Mouse (Mus musculus) thymus, postnatal 14 days (tissue): ENCODE results near the gene She.

Experiments
- DNase-seq: peaks from one replicate; pipeline ENCODE4 v3.0.0; 2021

She gene

GRCm38 (mm10) chr3:89887582-89888230, 56.5 kb downstream of the She start:
- DNase-seq, result no peak

- DNase-seq, result no peak
Measured at GRCm38 (mm10) chr3:89889841-89890430, 58.8 kb downstream of the She start.

- DNase-seq, result no peak
Measured at GRCm38 (mm10) chr3:89891696-89892095, 60.5 kb downstream of the She start.

GRCm38 (mm10) chr3:89892517-89893106, 61.4 kb downstream of the She start:
- no peak for DNase-seq

- DNase-seq, result no peak
Measured at GRCm38 (mm10) chr3:89896571-89896970, 65.4 kb downstream of the She start.

- DNase-seq, result no peak
Measured at GRCm38 (mm10) chr3:89897204-89897796, 66.1 kb downstream of the She start.

- no peak for DNase-seq
Measured at GRCm38 (mm10) chr3:89898011-89898410, 66.8 kb downstream of the She start.

- no peak for DNase-seq
Measured at GRCm38 (mm10) chr3:89898870-89899510, 67.8 kb downstream of the She start.

GRCm38 (mm10) chr3:89899511-89899908, 68.3 kb downstream of the She start:
- DNase-seq, result no peak

GRCm38 (mm10) chr3:89907846-89908245, 76.7 kb downstream of the She start:
- DNase-seq, result no peak
